Mouse (Mus musculus): ENCODE results near the gene Klk13.

The Klk13 gene

GRCm38 (mm10) chr7:43771916-43772315 is 59.5 kb downstream of the Klk13 start:
- no peak for DNase-seq (ENCODE audit: low read depth, low spot score)

- DNase-seq (ENCODE audit: low read depth, low spot score), result peak; percentile 77
These were observed 60.5 kb downstream of the Klk13 start for GRCm38 (mm10) chr7:43772901-43773300.

GRCm38 (mm10) chr7:43774364-43774763 is 62.0 kb downstream of the Klk13 start, which contains the start of gene Klk11:
Gene Klk11, plus strand, starts transcription at chr7:43774604.
- no peak for DNase-seq (ENCODE audit: low read depth, low spot score)

GRCm38 (mm10) chr7:43774802-43775201 is 62.4 kb downstream of the Klk13 start:
- DNase-seq (ENCODE audit: low read depth, low spot score), result no peak

- DNase-seq (ENCODE audit: low read depth, low spot score), result peak; percentile 53
These were observed 63.1 kb downstream of the Klk13 start for GRCm38 (mm10) chr7:43775311-43776057.

GRCm38 (mm10) chr7:43776506-43776905 is 64.1 kb downstream of the Klk13 start:
- DNase-seq (ENCODE audit: low read depth, low spot score), result no peak
